Mouse (Mus musculus) embryo, embryonic 11.5 days (tissue): ENCODE data around the gene Ctsll3.

ENCODE experiments used
- DNase-seq: peaks from one replicate; pipeline ENCODE4 v3.0.0-alpha.2; 2012; ENCODE audit warnings: low read depth, low spot score

The Ctsll3 gene

GRCm38 (mm10) chr13:60802749-60803148 is at the start of gene Ctsll3:
Ctsll3 (minus strand) TSS chr13:60802849.
- no peak for DNase-seq

GRCm38 (mm10) chr13:60848241-60849120 is 45.8 kb upstream of the Ctsll3 start:
- no peak for DNase-seq

- no peak for DNase-seq
Measured at GRCm38 (mm10) chr13:60843153-60843552, 40.5 kb upstream of the Ctsll3 start.

- DNase-seq, result no peak
Measured at GRCm38 (mm10) chr13:60842703-60843102, 40.1 kb upstream of the Ctsll3 start.

- no peak for DNase-seq
Measured at GRCm38 (mm10) chr13:60839353-60839902, 36.8 kb upstream of the Ctsll3 start.

GRCm38 (mm10) chr13:60826052-60826451 is 23.4 kb upstream of the Ctsll3 start:
- no peak for DNase-seq

- no peak for DNase-seq
Measured at GRCm38 (mm10) chr13:60820486-60821175, 18.0 kb upstream of the Ctsll3 start.

- peak; percentile 24 for DNase-seq
Measured at GRCm38 (mm10) chr13:60819469-60819868, 16.8 kb upstream of the Ctsll3 start.

- no peak for DNase-seq
Measured at GRCm38 (mm10) chr13:60813722-60814121, 11.1 kb upstream of the Ctsll3 start.

GRCm38 (mm10) chr13:60812768-60813167 is 10.1 kb upstream of the Ctsll3 start:
- no peak for DNase-seq

- no peak for DNase-seq
Measured at GRCm38 (mm10) chr13:60809690-60810089, 7.0 kb upstream of the Ctsll3 start.

GRCm38 (mm10) chr13:60789466-60789865 is 13.2 kb downstream of the Ctsll3 start:
- DNase-seq, result no peak

- no peak for DNase-seq
Measured at GRCm38 (mm10) chr13:60786264-60786663, 16.4 kb downstream of the Ctsll3 start, which contains the start of gene BC051665. BC051665 (minus strand) TSS chr13:60786364.

- DNase-seq, result no peak
Measured at GRCm38 (mm10) chr13:60783301-60783700, 19.3 kb downstream of the Ctsll3 start.

GRCm38 (mm10) chr13:60780534-60780933 is 22.1 kb downstream of the Ctsll3 start:
- DNase-seq, result no peak

- DNase-seq, result no peak
Measured at GRCm38 (mm10) chr13:60761161-60761560, 41.5 kb downstream of the Ctsll3 start.

- DNase-seq, result no peak
Measured at GRCm38 (mm10) chr13:60760392-60760791, 42.3 kb downstream of the Ctsll3 start.

- no peak for DNase-seq
Measured at GRCm38 (mm10) chr13:60759136-60759535, 43.5 kb downstream of the Ctsll3 start.

GRCm38 (mm10) chr13:60757292-60757691 is 45.4 kb downstream of the Ctsll3 start:
- DNase-seq, result no peak

- DNase-seq, result no peak
Measured at GRCm38 (mm10) chr13:60755251-60755650, 47.4 kb downstream of the Ctsll3 start.

GRCm38 (mm10) chr13:60753216-60753615 is 49.4 kb downstream of the Ctsll3 start:
- DNase-seq, result no peak

GRCm38 (mm10) chr13:60750930-60751329 is 51.7 kb downstream of the Ctsll3 start:
- DNase-seq, result no peak
